Mouse (Mus musculus) liver, embryonic 16.5 days (tissue): ENCODE measurements around the gene Hist1h4j. TPM values are rescaled to one million over a fixed set of nuclear protein-coding genes. Genes with fewer than 3 reads are reported as not detected.
"Not testable (repeated sequence)": the region's sequence is repeated elsewhere in the genome, so short reads cannot be mapped to it uniquely, and the experiment has no call there.

Experiments used
- ATAC-seq: fragments of 200-750 bp; cut with Nextera tagmentation; 2 replicates; pipeline ENCODE4 v1.8.0; 2017; ENCODE audit warnings: low read depth, mild to moderate bottlenecking, moderate number of reproducible peaks, moderate library complexity
- H3K27ac ChIP-seq: fragments of 300-500 bp; sonication (generic); 2 replicates; pipeline ENCODE4 v1.5.1; 2014; ENCODE audit warnings: mild to moderate bottlenecking, low read length
- H3K27me3 ChIP-seq: fragments of 300-500 bp; sonication (generic); 2 replicates; pipeline ENCODE4 v1.6.1; 2014; ENCODE audit warnings: low read depth, low read length, mixed read lengths; ENCODE audit not compliant: control insufficient read depth, insufficient read depth
- H3K36me3 ChIP-seq: fragments of 300-500 bp; sonication (generic); 2 replicates; pipeline ENCODE4 v1.6.1; 2014; ENCODE audit warnings: mild to moderate bottlenecking; ENCODE audit not compliant: control insufficient read depth, insufficient read depth
- H3K4me1 ChIP-seq: fragments of 300-500 bp; sonication (generic); 2 replicates; pipeline ENCODE4 v1.6.1; 2014; ENCODE audit warnings: low read depth, low read length, mixed read lengths; ENCODE audit not compliant: control insufficient read depth
- H3K4me2 ChIP-seq: fragments of 300-500 bp; sonication (generic); 2 replicates; pipeline ENCODE4 v1.6.1; 2014; ENCODE audit warnings: low read depth, low read length, mixed read lengths
- H3K4me3 ChIP-seq: fragments of 300-500 bp; sonication (generic); 2 replicates; pipeline ENCODE4 v1.5.1; 2014; ENCODE audit warnings: low read depth, mild to moderate bottlenecking, low read length
- H3K9ac ChIP-seq: fragments of 300-500 bp; sonication (generic); 2 replicates; pipeline ENCODE4 v1.6.1; 2014; ENCODE audit warnings: low read depth, low read length
- H3K9me3 ChIP-seq: fragments of 300-500 bp; sonication (generic); replicated peaks from 2 replicates; pipeline ENCODE4 v1.6.1; 2016; ENCODE audit warnings: low read length; ENCODE audit not compliant: control insufficient read depth
- WGBS: fragments of 180-500 bp; shearing (Covaris S2); extraction: QIAGEN DNeasy Blood & Tissue Kit; methylation state at CpG from one replicate; pipeline ENCODE4 v1.1.7; 2014; ENCODE audit not compliant: insufficient replicate concordance; 5-methylcytosine and 5-hydroxymethylcytosine counted together
- polyA plus RNA-seq: library from polyadenylated mRNA; unstranded; fragments of >200 nt; fragmentation: Nextera tagmentation; extraction: Ambion mirVana; gene quantifications from 2 replicates; pipeline ENCODE4 v1.2.1, GENCODE M21; 2015

Gene Hist1h4j
- polyA plus RNA-seq, 1 experiment from 2014 or later = 0.99 TPM

- H3K36me3 ChIP-seq, H3K9me3 ChIP-seq, H3K27me3 ChIP-seq: not testable (repeated sequence)
- ATAC-seq = peak; percentile 82
- Histone ChIP-seq H3K27ac (peak within 1 kb of the TSS; percentile 97), H3K4me2 (peak within 1 kb of the TSS; percentile 82), H3K4me1 (peaks cover 37% of the 10 kb centered on the region), H3K9ac (peak within 1 kb of the TSS; percentile 83), H3K4me3 (peak within 1 kb of the TSS; percentile 55)
- WGBS = under 1% methylated on average over 28 of the region's 50 CpGs
Measured at GRCm38 (mm10) chr13:21715864-21716539, 18.9 kb upstream of the Hist1h4j start, which contains the start of the genes Hist1h2bl and Hist1h2ai. Gene Hist1h2bl, minus strand, starts transcription at chr13:21716143. Gene Hist1h2ai, plus strand, starts transcription at chr13:21716422.

DNA sequence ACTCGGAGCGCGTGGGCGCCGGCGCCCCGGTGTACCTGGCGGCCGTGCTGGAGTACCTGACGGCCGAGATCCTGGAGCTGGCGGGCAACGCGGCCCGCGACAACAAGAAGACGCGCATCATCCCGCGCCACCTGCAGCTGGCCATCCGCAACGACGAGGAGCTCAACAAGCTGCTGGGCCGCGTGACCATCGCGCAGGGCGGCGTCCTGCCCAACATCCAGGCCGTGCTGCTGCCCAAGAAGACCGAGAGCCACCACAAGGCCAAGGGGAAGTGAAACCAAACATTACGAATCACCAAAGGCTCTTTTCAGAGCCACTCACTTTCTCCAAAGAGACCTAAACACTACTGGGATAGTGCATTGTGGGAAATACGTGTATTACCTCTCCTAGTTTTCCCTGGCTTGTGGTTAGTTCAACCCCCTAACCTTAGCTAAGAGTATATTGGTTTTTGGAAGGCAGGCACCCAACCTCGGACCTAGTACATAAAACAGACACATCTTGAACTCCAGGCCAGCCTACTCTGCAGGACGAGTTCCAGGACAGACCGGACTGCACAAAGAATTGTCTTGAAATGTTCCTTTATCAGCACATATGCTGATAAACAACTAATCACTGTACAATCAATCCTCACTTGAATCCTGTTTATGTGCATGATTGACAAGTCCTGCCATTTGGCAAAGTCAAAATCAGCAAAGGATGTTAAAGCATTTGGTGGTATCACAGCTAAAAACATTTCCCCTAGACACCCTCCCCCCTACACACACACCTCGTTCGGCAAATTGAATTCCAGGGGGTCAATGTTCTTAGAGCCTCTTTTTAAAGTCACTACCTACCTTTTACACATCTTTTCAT is 18.1 kb upstream of the Hist1h4j start:
- not testable (repeated sequence) for H3K27me3 ChIP-seq, H3K9me3 ChIP-seq, H3K36me3 ChIP-seq
- Histone ChIP-seq H3K4me1 (peaks cover 30% of the 10 kb centered on the region), H3K9ac (peak overlapping the region; percentile 79), H3K4me3 (peak overlapping the region; percentile 55), H3K27ac (peak overlapping the region; percentile 97), H3K4me2 (peak overlapping the region; percentile 82)
- ATAC-seq = peak; percentile 5; the same call in 1 of the 2 replicates
- 1% methylated on average over 9 of the region's 38 CpGs for WGBS

DNA sequence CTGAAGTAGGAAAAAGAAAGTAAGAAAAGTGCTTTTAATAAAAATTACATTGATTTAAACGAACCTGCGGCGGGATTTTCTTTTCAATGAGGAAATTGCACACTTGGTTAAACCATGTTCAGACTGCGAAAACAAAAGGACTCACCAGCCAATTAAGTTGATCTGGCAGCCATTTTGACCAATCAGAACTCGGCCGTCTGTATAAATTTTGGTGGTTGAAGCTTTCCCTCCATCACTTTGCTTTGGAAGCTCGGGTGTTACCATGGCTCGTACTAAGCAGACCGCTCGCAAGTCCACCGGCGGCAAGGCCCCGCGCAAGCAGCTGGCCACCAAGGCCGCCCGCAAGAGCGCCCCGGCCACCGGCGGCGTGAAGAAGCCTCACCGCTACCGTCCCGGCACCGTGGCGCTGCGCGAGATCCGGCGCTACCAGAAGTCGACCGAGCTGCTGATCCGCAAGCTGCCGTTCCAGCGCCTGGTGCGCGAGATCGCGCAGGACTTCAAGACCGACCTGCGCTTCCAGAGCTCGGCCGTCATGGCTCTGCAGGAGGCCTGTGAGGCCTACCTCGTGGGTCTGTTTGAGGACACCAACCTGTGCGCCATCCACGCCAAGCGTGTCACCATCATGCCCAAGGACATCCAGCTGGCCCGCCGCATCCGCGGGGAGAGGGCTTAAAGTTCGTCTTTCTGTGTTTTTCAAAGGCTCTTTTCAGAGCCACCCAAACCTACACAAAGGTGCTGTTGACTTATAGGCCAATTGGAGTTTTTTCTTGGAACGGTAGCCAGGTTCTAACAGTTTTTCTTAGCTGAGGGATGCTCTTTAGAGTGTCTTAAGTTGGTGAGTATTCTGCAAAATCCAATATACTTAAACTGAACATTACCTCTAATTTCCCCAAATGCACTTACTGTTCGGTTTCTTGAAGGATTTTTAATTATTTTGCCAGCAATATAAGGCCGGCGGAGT is 17.2 kb upstream of the Hist1h4j start, which contains the start of gene Hist1h3h:
Gene Hist1h3h (plus strand): TSS at position 263 of the 961 bp plus-strand sequence.
- Histone ChIP-seq H3K4me3 (peak within 1 kb of the TSS; percentile 66), H3K4me1 (peaks cover 27% of the 10 kb centered on the region), H3K27ac (peak within 1 kb of the TSS; percentile 97), H3K4me2 (peak within 1 kb of the TSS; percentile 82), H3K9ac (peak within 1 kb of the TSS; percentile 79)
- ATAC-seq = peak; percentile 16
- H3K27me3 ChIP-seq, H3K36me3 ChIP-seq, H3K9me3 ChIP-seq: not testable (repeated sequence)
- 2% methylated on average over 25 of the region's 56 CpGs for WGBS

DNA sequence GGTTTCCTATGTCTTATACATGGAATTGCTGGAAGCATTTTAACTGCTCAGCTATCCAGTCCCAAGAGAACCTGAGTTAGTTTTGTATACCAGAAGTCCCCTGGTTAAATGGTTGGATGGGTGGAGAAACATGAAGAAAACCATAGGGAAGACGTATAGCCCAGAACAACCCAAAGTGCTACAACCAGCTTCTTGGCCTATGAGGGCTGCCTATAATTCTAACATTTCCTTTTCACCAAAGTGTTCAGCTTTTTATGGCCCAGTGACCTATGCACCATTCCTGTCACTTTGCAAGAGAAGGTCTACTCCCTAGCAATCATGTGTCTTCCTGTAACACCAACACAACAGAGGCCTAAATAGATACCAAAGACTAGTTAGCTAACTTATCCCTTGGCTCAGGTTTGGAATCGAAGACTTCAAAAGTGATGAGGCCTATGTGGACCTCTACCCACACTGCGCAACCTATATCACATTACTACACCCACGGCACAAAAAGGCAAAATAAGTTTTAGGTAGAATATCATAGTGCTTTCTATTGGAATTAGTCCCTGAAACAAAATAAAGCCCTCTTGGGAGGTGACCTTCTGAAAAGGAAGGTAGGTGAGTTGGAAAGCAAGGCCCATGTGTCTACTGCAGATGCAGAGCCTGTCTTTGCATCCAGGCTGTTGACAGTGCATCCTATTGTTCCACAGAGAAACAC is 16.3 kb upstream of the Hist1h4j start:
- Histone ChIP-seq H3K27ac (peak overlapping the region; percentile 96), H3K9ac (peak overlapping the region; percentile 77), H3K4me3 (peak overlapping the region; percentile 66), H3K36me3 (no peaks in the 10 kb centered on the region), H3K4me2 (peak overlapping the region; percentile 67), H3K9me3 (no peaks in the 10 kb centered on the region), H3K27me3 (no peaks in the 10 kb centered on the region), H3K4me1 (peaks cover 30% of the 10 kb centered on the region)
- 49% methylated on average over 4 of the region's 4 CpGs for WGBS
- ATAC-seq = no peak

- peaks cover 22% of the 10 kb centered on the region for H3K4me1 ChIP-seq
- peak; percentile 16 for ATAC-seq
- peak overlapping the region; percentile 66 for H3K4me3 ChIP-seq
- H3K27me3 ChIP-seq, H3K9me3 ChIP-seq, H3K36me3 ChIP-seq: not testable (repeated sequence)
- 1% methylated on average over 17 of the region's 44 CpGs for WGBS
- H3K4me2 ChIP-seq = peak overlapping the region; percentile 86
- H3K27ac ChIP-seq = peak overlapping the region; percentile 96
- peak overlapping the region; percentile 80 for H3K9ac ChIP-seq
Measured at GRCm38 (mm10) chr13:21721107-21721756, 13.6 kb upstream of the Hist1h4j start.

DNA sequence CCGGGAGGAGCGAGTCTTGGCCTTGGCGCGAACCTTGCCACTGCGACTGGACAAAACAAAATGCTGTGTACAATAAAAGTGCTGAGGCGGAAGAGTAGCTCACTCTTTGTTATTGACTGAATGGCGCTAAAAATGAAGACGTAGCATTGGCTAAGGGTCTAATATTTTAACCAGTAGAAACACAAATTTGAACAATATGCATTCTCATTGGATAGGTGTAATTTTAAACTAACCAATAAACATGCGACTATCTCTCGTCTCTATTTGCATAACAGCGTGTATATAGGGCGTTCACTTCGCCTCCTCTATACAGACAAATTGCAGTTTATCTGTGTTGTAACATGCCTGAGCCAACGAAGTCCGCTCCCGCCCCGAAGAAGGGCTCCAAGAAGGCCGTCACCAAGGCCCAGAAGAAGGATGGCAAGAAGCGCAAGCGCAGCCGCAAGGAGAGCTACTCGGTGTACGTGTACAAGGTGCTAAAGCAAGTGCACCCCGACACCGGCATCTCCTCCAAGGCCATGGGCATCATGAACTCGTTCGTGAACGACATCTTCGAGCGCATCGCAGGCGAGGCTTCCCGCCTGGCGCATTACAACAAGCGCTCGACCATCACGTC is 13.0 kb upstream of the Hist1h4j start, which contains the start of gene Hist1h2bm:
Gene Hist1h2bm (plus strand): TSS at position 288 of the 616 bp plus-strand sequence.
- peak within 1 kb of the TSS; percentile 86 for H3K4me2 ChIP-seq
- not testable (repeated sequence) for H3K9me3 ChIP-seq, H3K27me3 ChIP-seq, H3K36me3 ChIP-seq
- ATAC-seq = peak; percentile 91
- H3K27ac ChIP-seq = peak within 1 kb of the TSS; percentile 96
- WGBS = 0% methylated on average over 37 of the region's 37 CpGs
- H3K4me1 ChIP-seq = peaks cover 22% of the 10 kb centered on the region
- peak within 1 kb of the TSS; percentile 66 for H3K4me3 ChIP-seq
- peak within 1 kb of the TSS; percentile 80 for H3K9ac ChIP-seq

DNA sequence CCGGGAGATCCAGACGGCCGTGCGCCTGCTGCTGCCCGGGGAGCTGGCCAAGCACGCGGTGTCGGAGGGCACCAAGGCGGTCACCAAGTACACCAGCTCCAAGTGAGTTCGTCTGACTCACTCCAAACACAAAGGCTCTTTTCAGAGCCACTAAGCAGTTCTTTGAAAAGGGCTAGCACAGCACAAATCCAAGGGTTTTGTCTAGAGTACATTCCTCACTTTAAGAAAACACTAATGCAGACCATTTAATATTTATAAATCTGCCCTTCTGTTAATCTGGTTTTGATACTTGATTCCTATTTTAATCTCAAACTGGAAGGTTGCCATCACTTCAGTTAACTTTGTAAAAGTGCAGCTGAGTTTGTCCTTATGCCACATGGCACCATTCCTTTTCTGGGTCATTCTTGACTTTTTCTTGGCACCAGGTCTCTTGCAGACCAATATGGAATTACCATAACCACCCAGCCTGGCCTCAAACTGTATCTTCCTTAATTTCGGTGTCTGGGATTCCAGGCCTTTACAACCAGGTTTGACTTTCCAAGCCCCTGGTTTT is 12.4 kb upstream of the Hist1h4j start:
- peak; percentile 14 for ATAC-seq
- peak overlapping the region; percentile 62 for H3K4me3 ChIP-seq
- H3K36me3 ChIP-seq = no peaks in the 10 kb centered on the region
- peak overlapping the region; percentile 96 for H3K27ac ChIP-seq
- 2% methylated on average over 11 of the region's 11 CpGs for WGBS
- H3K27me3 ChIP-seq = no peaks in the 10 kb centered on the region
- no peaks in the 10 kb centered on the region for H3K9me3 ChIP-seq
- H3K4me1 ChIP-seq = peaks cover 22% of the 10 kb centered on the region
- peak overlapping the region; percentile 86 for H3K4me2 ChIP-seq
- peak overlapping the region; percentile 73 for H3K9ac ChIP-seq
